Mouse (Mus musculus) gastrocnemius, adult 2 months (tissue): ENCODE measurements around the gene Tet3. TPM values are rescaled to one million over a fixed set of nuclear protein-coding genes. Genes with fewer than 3 reads are reported as not detected.

ENCODE experiments used
- DNase-seq: peaks from one replicate; pipeline ENCODE4 v3.0.0; 2022
- H3K27ac ChIP-seq: fragments of 200-600 bp; 2 replicates; pipeline ENCODE4 v1.8.1; 2022; ENCODE audit warnings: mild to moderate bottlenecking
- H3K4me3 ChIP-seq: fragments of 200-600 bp; 2 replicates; pipeline ENCODE4 v1.8.1; 2022; ENCODE audit warnings: mild to moderate bottlenecking, moderate library complexity
- CTCF ChIP-seq: fragments of 200-600 bp; IDR thresholded peaks from 2 replicates; pipeline ENCODE4 v1.8.1; 2022; ENCODE audit warnings: antibody characterized with exemption, mild to moderate bottlenecking, moderate library complexity
- intact Hi-C: fragments of 180-260 bp; cut with DNase I; formaldehyde crosslinking; loops from one replicate; pipeline ENCODE4 v1.15.1; 2025
- microRNA-seq: library from miRNA; unstranded; fragments of <30 nt; microRNA quantifications from one replicate; pipeline ENCODE4 v1.2.0, GENCODE M21; 2021
- total RNA-seq, 2 experiments: library from RNA; stranded (reverse); gene quantifications; 2 replicates each; pipeline ENCODE4 v1.2.3; 2021

Gene Tet3
- total RNA-seq, 2 experiments from 2014 or later: 16.4 to 18.0 TPM

- H3K27ac ChIP-seq: no peak overlapping the region
- intact Hi-C loops: no loop called here
- no peak overlapping the region for H3K4me3 ChIP-seq
- no peak for TF ChIP-seq CTCF
- no peak for DNase-seq
Observed at GRCm38 (mm10) chr6:83312514-83312913, 146.4 kb downstream of the Tet3 start.

Small RNA genes within 50 kb of the gene (microRNA-seq; reads per million reads assigned to microRNA genes)
- not detected for gene Mir6374

Other genes starting within 250 kb of the Tet3 start
- not detected for gene Slc4a5, start 239.3 kb downstream of the Tet3 start, total RNA-seq
- gene Mthfd2, start 133.2 kb downstream of the Tet3 start, total RNA-seq: 1 to 10 TPM; 3.0 to 4.2 TPM
- 10 to 100 TPM in 1 of 2 experiments, 1 to 10 TPM in 1; 7.4 to 12.6 TPM for gene Mob1a, start 133.1 kb downstream of the Tet3 start, total RNA-seq
- gene Bola3, start 109.9 kb downstream of the Tet3 start, total RNA-seq: 100 to 1,000 TPM; 245 to 263 TPM
- gene Dguok, start 47.9 kb upstream of the Tet3 start, total RNA-seq: 10 to 100 TPM; 17.8 to 20.6 TPM
- under 1 TPM; 0.31 to 0.47 TPM for gene Actg2, start 77.2 kb upstream of the Tet3 start, total RNA-seq
- gene Stambp, start 113.6 kb upstream of the Tet3 start, total RNA-seq: 1 to 10 TPM; 5.2 to 7.4 TPM
- not detected for gene Clec4f, start 197.1 kb upstream of the Tet3 start, total RNA-seq
- not detected for gene Cd207, start 218.8 kb upstream of the Tet3 start, total RNA-seq